Mouse (Mus musculus): ENCODE measurements around the gene Ahdc1.

The Ahdc1 gene

DNA sequence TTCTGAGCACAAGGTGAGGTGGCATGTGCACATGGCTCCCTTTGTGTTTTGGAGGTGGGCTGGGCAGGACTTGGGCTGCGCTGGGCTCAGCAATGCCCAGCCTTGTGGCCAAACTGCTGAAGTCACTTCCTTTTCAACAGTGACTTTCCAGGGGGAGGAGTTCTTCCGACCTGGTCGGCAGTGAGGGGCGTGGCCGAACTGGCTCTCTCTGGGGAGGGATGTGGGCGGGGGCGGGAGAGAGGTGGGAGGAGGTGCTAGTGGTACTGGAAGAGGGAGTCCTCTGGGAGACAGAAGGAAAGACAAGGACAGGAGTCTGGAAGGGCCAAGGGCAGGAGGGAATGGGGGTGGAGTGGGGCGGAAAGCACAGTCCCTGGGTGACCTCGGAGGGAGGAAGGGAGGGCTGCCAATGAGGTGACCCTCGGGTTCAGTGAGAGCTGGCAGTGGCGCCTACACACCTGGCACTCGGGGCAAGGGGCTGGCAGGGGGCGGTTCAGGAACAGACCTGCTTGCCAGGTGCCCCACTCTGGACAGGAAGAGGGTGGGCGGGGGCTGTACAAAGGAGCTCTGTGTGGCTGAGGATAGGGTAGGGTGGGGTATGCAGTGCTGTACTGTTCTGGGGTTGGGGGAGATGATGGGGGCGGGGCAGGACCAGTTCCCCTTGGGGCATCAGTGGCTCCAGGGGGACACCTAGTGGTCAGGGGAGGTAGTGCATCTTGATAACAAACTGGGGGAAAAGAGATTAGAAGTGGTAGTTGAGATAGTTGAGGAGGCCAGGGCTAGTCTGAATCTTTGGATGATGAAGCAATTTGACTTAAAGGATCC is 45.2 kb downstream of the Ahdc1 start:
- DNase-seq = peak; percentile 59 to 78

DNA sequence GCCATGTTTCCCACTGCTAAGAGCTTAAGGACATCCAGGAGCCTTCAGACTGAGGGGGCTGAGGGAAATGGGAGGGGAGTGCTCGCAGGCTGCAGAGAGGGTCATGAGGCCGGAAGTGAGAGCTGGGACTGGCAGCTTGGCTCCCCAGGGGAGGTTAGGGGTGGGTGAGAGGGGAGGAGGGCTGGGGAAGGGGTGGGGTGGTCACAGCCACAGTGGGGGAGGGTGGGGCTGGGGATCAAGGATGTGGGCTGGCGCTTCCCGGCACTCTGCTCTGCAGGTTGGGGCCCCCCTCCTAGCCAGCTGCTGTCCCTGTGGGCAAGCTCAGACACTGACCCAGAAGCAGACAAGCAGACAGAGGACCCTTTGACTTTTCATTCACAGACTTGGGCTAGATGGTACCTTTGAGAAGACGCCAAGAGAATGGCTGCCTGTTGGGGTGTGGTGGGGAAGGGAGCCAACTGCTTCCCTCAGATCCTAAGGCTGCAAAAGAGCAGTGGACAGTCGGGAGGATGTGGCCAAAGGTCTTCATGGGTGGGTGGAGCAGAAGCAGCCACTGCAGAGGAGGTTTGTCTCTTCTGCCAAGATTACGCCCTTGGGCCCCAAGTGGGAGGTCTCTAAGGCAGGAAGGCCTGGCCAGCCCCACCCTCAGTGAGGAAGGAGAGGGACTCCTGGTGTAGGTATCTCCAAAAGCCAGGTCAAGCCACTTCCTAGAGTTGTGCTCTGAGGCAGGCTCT is 46.5 kb downstream of the Ahdc1 start:
- DNase-seq = peak; percentile 60 to 78

DNA sequence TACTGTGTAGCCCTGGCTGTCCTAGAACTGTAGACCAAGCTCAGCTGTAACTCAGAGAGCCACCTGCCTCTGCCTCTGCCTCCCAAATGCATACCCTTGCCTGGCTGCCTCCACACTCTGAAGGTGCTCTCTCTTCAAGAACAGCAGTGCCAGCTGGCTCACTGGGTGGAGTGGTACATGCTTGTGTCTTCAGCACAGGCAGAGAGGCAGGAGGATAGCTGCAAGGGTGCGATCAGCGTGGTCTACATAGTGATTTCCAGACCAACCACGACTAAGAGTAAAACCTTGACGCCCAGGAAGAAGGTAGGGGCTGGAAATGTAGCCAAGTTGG is 47.0 kb downstream of the Ahdc1 start:
- DNase-seq = no peak

DNA sequence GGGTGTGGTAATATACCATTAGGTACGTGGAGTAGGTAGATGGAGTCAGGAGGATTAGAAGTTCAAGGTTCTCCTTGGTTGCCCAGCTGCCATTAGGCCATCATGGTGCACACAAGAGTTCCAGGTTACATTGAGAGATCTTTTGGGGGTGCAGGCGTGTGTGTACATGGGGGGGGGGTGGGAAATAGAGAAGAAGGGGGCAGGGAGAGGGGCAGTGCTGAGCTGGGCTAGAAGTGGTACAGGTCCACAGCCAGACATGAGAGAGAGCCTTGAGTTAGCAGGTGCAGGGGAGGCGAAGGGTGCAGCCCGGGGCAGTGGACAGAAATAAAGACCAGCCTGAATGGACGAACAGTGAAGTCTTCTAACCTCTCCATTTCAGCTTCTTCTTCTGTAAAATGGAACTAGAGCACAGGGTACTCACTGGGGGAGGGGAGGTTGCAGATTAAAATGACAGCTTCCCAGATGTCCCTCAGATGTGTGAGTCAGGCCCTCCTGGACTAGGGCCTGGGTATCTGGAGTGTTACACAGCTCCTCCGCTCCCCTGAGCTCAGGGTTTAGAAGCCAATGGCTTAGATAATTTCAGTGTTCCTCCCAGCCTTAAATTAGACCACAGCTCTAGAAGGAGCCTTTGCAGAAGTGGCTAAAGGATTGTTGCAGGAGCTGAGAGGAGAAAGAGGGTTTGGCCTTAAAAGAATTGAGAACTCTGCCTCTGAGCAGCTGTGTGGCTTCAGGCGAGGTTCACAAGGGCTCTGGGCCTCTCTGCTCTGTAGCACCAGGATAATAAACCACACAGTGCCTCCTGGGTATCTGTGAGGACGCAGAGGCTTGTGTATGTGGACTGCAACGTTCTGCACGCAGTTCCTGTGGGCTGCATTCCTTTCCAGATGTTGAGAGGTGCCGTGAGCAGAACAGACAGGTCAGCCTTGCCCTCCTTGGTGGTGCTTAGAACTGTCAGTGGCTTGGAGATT is 47.7 kb downstream of the Ahdc1 start:
- no peak for DNase-seq

- DNase-seq = no peak
Observed at GRCm38 (mm10) chr4:133060702-133061101, 49.6 kb downstream of the Ahdc1 start.

DNA sequence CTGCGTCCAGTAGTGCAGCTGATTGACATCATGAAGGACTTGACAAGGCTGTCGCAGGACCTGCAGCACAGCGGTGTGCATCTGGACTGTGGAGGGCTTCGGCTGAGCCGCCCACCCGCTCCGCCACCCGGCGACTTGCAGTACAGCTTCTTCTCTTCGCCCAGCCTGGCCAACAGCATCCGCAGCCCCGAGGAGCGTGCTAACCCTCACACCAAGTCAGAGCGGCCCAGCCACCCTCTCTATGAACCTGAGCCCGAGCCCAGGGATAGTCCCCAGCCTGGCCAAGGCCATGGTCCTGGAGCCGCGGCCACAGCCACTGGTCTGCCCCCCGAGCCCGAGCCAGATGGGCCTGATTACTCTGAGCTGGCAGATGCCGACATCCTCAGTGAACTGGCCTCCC is 50.7 kb downstream of the Ahdc1 start:
- DNase-seq = no peak

GRCm38 (mm10) chr4:133062286-133062685 is 51.2 kb downstream of the Ahdc1 start:
- DNase-seq = no peak

GRCm38 (mm10) chr4:133063203-133063602 is 52.1 kb downstream of the Ahdc1 start:
- no peak for DNase-seq

GRCm38 (mm10) chr4:133063799-133064198 is 52.7 kb downstream of the Ahdc1 start:
- no peak for DNase-seq

DNA sequence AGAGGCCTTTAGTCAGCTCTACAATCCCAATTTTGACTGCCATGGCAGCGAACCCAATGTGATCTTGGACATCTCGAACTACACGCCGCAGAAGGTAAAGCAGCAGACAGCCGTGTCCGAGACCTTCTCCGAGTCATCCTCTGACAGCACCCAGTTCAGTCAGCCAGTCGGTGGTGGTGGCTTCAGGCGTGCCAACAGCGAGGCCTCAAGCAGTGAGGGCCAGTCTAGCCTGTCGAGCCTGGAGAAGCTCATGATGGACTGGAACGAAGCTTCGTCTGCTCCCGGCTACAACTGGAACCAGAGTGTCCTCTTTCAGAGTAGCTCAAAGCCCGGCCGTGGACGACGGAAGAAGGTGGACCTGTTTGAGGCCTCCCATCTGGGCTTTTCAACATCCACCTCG is 53.7 kb downstream of the Ahdc1 start:
- DNase-seq = no peak

DNA sequence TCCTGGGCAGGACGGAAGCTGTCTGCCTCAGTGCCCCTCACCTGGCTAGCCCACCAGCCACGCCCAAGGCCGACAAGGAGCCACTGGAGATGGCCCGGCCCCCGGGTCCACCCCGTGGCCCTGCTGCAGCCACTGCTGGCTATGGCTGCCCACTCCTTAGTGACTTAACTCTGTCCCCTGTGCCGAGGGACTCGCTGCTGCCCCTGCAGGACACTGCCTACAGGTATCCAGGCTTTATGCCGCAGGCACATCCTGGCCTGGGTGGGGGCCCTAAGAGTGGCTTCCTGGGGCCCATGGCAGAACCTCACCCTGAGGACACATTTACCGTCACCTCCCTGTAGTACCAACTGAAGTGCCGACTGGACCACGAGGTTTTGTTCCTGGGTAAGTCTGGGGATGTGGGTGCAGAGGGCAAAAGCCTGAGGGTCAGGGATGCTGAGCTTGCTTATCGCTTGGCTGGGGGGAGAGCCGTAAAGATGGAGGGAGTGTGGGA is 54.9 kb downstream of the Ahdc1 start:
- no peak for DNase-seq

- no peak for DNase-seq
Observed at GRCm38 (mm10) chr4:133068400-133069138, 57.5 kb downstream of the Ahdc1 start.

- DNase-seq = no peak
Observed at GRCm38 (mm10) chr4:133070388-133070787, 59.3 kb downstream of the Ahdc1 start.

GRCm38 (mm10) chr4:133070821-133071372 is 59.8 kb downstream of the Ahdc1 start:
- no peak for DNase-seq

- DNase-seq = peak; percentile 63 to 75
Observed at GRCm38 (mm10) chr4:133073192-133073591, 62.1 kb downstream of the Ahdc1 start.

- no peak for DNase-seq
Observed at GRCm38 (mm10) chr4:133074070-133074819, 63.2 kb downstream of the Ahdc1 start.

DNA sequence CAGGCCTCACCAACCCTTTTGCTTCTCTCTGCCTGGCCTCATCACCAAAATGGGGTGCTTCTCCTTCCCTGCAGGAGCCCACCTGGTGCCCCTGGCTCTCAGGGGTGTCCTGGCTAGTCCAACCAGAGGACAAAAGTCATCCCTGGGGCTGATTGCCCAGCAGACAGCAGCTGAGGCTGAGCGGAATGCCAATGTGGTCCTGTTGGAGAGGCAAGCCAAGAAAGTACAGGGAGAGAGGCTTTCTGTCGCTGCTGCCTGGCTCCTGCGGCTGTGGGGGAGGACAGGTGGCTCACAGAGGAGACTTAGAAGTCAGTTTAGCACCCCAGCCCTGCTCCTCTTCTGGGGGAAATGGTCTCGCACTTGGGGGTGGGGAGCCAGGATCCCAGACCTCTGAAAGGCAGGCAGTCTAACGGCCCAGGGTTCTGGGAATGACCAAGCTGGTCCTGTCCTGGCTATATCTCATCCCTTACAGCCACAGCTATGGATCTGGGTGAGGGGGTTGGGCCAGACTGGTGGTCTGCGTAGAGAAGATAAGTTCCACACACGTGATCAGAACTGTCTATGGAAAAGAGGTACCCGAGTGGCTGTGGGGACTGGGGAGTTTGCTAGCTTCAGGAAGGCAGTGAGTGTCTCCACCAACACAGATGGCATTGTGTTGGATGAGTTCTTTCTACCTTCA is 64.0 kb downstream of the Ahdc1 start:
- no peak for DNase-seq

- DNase-seq = no peak
Observed at GRCm38 (mm10) chr4:133078947-133079346, 67.9 kb downstream of the Ahdc1 start.

DNA sequence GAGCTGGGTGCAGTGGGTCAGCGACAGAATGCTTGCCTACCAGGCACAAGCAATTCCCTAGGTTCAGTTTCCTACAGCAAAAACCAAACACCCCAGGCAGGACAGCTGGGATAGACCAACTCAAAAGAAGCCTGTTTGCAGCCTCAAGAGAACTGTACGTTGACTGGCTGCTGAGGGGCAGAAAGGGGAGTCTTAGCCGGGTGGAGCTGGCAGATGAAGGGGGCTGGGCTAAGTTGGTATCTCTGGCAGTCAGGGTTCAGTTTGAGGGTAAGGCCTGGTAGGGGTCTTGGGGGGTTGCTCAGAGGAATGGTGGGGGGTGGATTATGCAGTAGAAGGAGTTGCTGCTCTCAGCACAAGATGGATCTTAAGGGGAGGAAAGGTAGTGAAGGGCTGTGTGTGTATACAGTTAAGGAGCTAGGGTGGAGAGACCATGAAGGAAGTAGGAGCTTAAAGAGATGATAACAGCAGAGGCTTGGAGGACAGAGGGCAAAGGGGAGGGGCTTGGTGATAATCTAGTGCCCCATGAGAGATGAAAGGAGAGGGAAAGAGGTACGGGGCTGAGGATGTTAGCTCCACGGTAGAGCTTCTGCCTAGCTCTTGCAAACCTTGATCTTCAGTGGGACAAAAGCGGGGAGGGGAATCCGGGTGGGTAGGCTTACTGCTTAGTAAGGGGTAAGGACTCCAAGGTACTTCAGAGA is 68.5 kb downstream of the Ahdc1 start:
- DNase-seq = no peak

GRCm38 (mm10) chr4:133080862-133081261 is 69.8 kb downstream of the Ahdc1 start:
- DNase-seq = no peak

Data from thymus, adult 18-20 months (tissue).